Mouse (Mus musculus) brown adipose tissue, adult 24 weeks (tissue): ENCODE results near the gene Hist1h3c. TPM values are rescaled to one million over a fixed set of nuclear protein-coding genes. Genes with fewer than 3 reads are reported as not detected.

ENCODE experiments used
- polyA plus RNA-seq: library from polyadenylated mRNA; stranded (reverse); fragments of >200 nt; gene quantifications from 2 replicates; pipeline ENCODE4 v1.2.4, GENCODE M21; 2012; ENCODE audit not compliant: missing spikeins, insufficient read depth, insufficient read length

Gene Hist1h3c
- polyA plus RNA-seq, 1 experiment, result not detected

Other genes with a start within 250 kb of the Hist1h3c start
- 69.6 and 128 TPM in 2 replicates for gene Hist1h4h, start 214.6 kb downstream of the Hist1h3c start, polyA plus RNA-seq
- not detected in 2 replicates for gene Hist1h2af, start 211.7 kb downstream of the Hist1h3c start, polyA plus RNA-seq
- gene Hist1h3g, start 210.2 kb downstream of the Hist1h3c start, polyA plus RNA-seq, result not detected in 2 replicates
- 1.7 and 2.3 TPM in 2 replicates for gene Hist1h2bh, start 202.2 kb downstream of the Hist1h3c start, polyA plus RNA-seq
- not detected in 2 replicates for gene Hist1h3f, start 201.6 kb downstream of the Hist1h3c start, polyA plus RNA-seq
- gene Hist1h4f, start 194.0 kb downstream of the Hist1h3c start, polyA plus RNA-seq, result not detected in 2 replicates
- 0.24 and 1.1 TPM in 2 replicates for gene Hist1h1d, start 192.3 kb downstream of the Hist1h3c start, polyA plus RNA-seq
- gene Hist1h3e, start 183.2 kb downstream of the Hist1h3c start, polyA plus RNA-seq, result 2.8 and 2.9 TPM in 2 replicates
- gene Hist1h2ae, start 174.4 kb downstream of the Hist1h3c start, polyA plus RNA-seq, result not detected in 2 replicates
- gene Hist1h2bg, start 174.2 kb downstream of the Hist1h3c start, polyA plus RNA-seq, result not detected in 2 replicates
- 4.4 TPM in 1 of 2 replicates, not detected in the other for gene Hist1h2bf, start 171.4 kb downstream of the Hist1h3c start, polyA plus RNA-seq
- not detected in 2 replicates for gene Hist1h2ad, start 171.2 kb downstream of the Hist1h3c start, polyA plus RNA-seq
- gene Hist1h3d, start 169.8 kb downstream of the Hist1h3c start, polyA plus RNA-seq, result 1.1 and 2.5 TPM in 2 replicates
- gene Hist1h4d, start 164.0 kb downstream of the Hist1h3c start, polyA plus RNA-seq, result not detected in 2 replicates
- gene Hist1h2be, start 124.5 kb downstream of the Hist1h3c start, polyA plus RNA-seq, result 8.2 and 13.8 TPM in 2 replicates
- 4.0 TPM in 2 replicates for gene Hist1h1e, start 123.0 kb downstream of the Hist1h3c start, polyA plus RNA-seq
- gene Hist1h2ac, start 61.7 kb downstream of the Hist1h3c start, polyA plus RNA-seq, result 0.59 and 1.0 TPM in 2 replicates
- gene Hist1h2bc, start 61.4 kb downstream of the Hist1h3c start, polyA plus RNA-seq, result 190 and 234 TPM in 2 replicates
- not detected in 2 replicates for gene Hist1h1t, start 49.8 kb downstream of the Hist1h3c start, polyA plus RNA-seq
- 2.1 TPM in 1 of 2 replicates, not detected in the other for gene Hist1h4c, start 47.1 kb downstream of the Hist1h3c start, polyA plus RNA-seq
- gene Hfe, start 34.7 kb downstream of the Hist1h3c start, polyA plus RNA-seq, result 30.2 and 34.3 TPM in 2 replicates
- gene Hist1h1c, start 6.8 kb downstream of the Hist1h3c start, polyA plus RNA-seq, result 112 and 175 TPM in 2 replicates
- not detected in 2 replicates for gene Hist1h2bb, start 1.1 kb upstream of the Hist1h3c start, polyA plus RNA-seq
- gene Hist1h2ab, start 5.5 kb upstream of the Hist1h3c start, polyA plus RNA-seq, result not detected in 2 replicates
- not detected in 2 replicates for gene Hist1h3b, start 6.7 kb upstream of the Hist1h3c start, polyA plus RNA-seq
- not detected in 2 replicates for gene Hist1h4b, start 11.4 kb upstream of the Hist1h3c start, polyA plus RNA-seq
- gene Hist1h4a, start 15.6 kb upstream of the Hist1h3c start, polyA plus RNA-seq, result not detected in 2 replicates
- gene Hist1h3a, start 16.8 kb upstream of the Hist1h3c start, polyA plus RNA-seq, result not detected in 2 replicates
- not detected in 2 replicates for gene Hist1h1a, start 18.1 kb upstream of the Hist1h3c start, polyA plus RNA-seq
- gene Trim38, start 24.3 kb upstream of the Hist1h3c start, polyA plus RNA-seq, result not detected in 2 replicates
- not detected in 2 replicates for gene Slc17a2, start 61.4 kb upstream of the Hist1h3c start, polyA plus RNA-seq
- not detected in 2 replicates for gene Slc17a3, start 93.8 kb upstream of the Hist1h3c start, polyA plus RNA-seq
- gene Slc17a1, start 122.1 kb upstream of the Hist1h3c start, polyA plus RNA-seq, result not detected in 2 replicates
- gene Slc17a4, start 169.4 kb upstream of the Hist1h3c start, polyA plus RNA-seq, result not detected in 2 replicates
- gene Hist1h2ba, start 188.6 kb upstream of the Hist1h3c start, polyA plus RNA-seq, result not detected in 2 replicates
- gene Hist1h2aa, start 188.9 kb upstream of the Hist1h3c start, polyA plus RNA-seq, result not detected in 2 replicates
- gene Scgn, start 245.6 kb upstream of the Hist1h3c start, polyA plus RNA-seq, result not detected in 2 replicates